ENCODE assay signal across 16 mouse cellular contexts in genomic region chr7:138246684-138247083, GRCm38 (mm10).
DNase-seq lines count a peak whose midpoint lies in the region; ATAC-seq and TF ChIP-seq lines count a peak whose summit lies in the region.
"Had no signal": no experiment of that assay in that cellular context is flagged by ENCODE, and none has a peak within 500 bp of the region (broad histone marks: within the 10 kb centered on the region; RNA-seq: fewer than 3 reads in every experiment).

No protein-coding gene starts in this region.

- H3K4me2 ChIP-seq in lung, embryonic 16.5 days (ENCODE audit: low read depth, low read length): no peak overlapping the region
- H3K4me2 ChIP-seq in embryonic facial prominence, embryonic 13.5 days: no peak overlapping the region
- no peak overlapping the region for H3K4me2 ChIP-seq in limb, embryonic 14.5 days (replicated peaks; ENCODE audit: low read depth, low read length, severe bottlenecking)
- H3K4me2 ChIP-seq: lung, embryonic 15.5 days; midbrain, embryonic 12.5 days had no signal

- no peaks in the 10 kb centered on the region for H3K27me3 ChIP-seq in lung, embryonic 16.5 days (ENCODE audit: control insufficient read depth, insufficient read depth, low read depth, low read length)
- no peaks in the 10 kb centered on the region for H3K27me3 ChIP-seq in embryonic facial prominence, embryonic 13.5 days
- H3K27me3 ChIP-seq in limb, embryonic 14.5 days (ENCODE audit: control insufficient read depth, insufficient read depth, low read length): no peaks in the 10 kb centered on the region
- H3K27me3 ChIP-seq: lung, embryonic 15.5 days; midbrain, embryonic 12.5 days; Patski had no signal

- no peak overlapping the region for H3K9ac ChIP-seq in lung, embryonic 16.5 days (ENCODE audit: low read length)
- H3K9ac ChIP-seq in embryonic facial prominence, embryonic 13.5 days: no peak overlapping the region
- H3K9ac ChIP-seq in limb, embryonic 14.5 days (ENCODE audit: low read depth, low read length, severe bottlenecking): no peak overlapping the region
- H3K9ac ChIP-seq: lung, embryonic 15.5 days; midbrain, embryonic 12.5 days had no signal

- peak; percentile 36; the same call in 1 of the 2 replicates for ATAC-seq in lung, embryonic 16.5 days (ENCODE audit: low read depth)
- ATAC-seq in embryonic facial prominence, embryonic 13.5 days (ENCODE audit: insufficient number of reproducible peaks, insufficient read depth, low FRiP score, low TSS enrichment, low read depth): 0 out of 2 replicates have a peak, but pooled peaks have one; percentile 59
- ATAC-seq in limb, embryonic 14.5 days (ENCODE audit: low FRiP score, low read depth): 0 out of 2 replicates have a peak, but pooled peaks have one; percentile 34
- ATAC-seq: hindbrain, embryonic 16.5 days; Patski had no signal

- TF ChIP-seq POLR2A in limb, embryonic 14.5 days (IDR thresholded peaks at IDR 0.05; ENCODE audit: borderline replicate concordance, extremely low read depth, insufficient read depth, insufficient read length): no peak

- H3K9me3 ChIP-seq in lung, embryonic 16.5 days (ENCODE audit: control insufficient read depth, low read length): no peaks in the 10 kb centered on the region
- no peaks in the 10 kb centered on the region; the same call in 1 of the 2 replicates for H3K9me3 ChIP-seq in embryonic facial prominence, embryonic 13.5 days
- no peaks in the 10 kb centered on the region for H3K9me3 ChIP-seq in limb, embryonic 14.5 days (ENCODE audit: control insufficient read depth, low read length)
- H3K9me3 ChIP-seq: lung, embryonic 15.5 days; midbrain, embryonic 12.5 days had no signal

- H3K36me3 ChIP-seq in lung, embryonic 16.5 days (ENCODE audit: control insufficient read depth, insufficient read depth, low read length): no peaks in the 10 kb centered on the region
- H3K36me3 ChIP-seq in embryonic facial prominence, embryonic 13.5 days: no peaks in the 10 kb centered on the region
- no peaks in the 10 kb centered on the region for H3K36me3 ChIP-seq in limb, embryonic 14.5 days (ENCODE audit: control insufficient read depth, insufficient read depth, low read length)
- H3K36me3 ChIP-seq: lung, embryonic 15.5 days; midbrain, embryonic 12.5 days had no signal

- 21% methylated on average over 2 of the region's 2 CpGs for WGBS in lung, embryonic 16.5 days
- WGBS in embryonic facial prominence, embryonic 13.5 days: 11% methylated on average over 2 of the region's 2 CpGs
- 12% methylated on average over 2 of the region's 2 CpGs for WGBS in limb, embryonic 14.5 days

- peaks cover 2% of the 10 kb centered on the region; the same call in 1 of the 2 replicates for H3K4me1 ChIP-seq in lung, embryonic 16.5 days (replicated peaks; ENCODE audit: control insufficient read depth, insufficient read depth, low read length)
- peaks cover 17% of the 10 kb centered on the region for H3K4me1 ChIP-seq in embryonic facial prominence, embryonic 13.5 days
- H3K4me1 ChIP-seq in limb, embryonic 14.5 days (ENCODE audit: control insufficient read depth, insufficient read depth, low read length): peaks cover 8% of the 10 kb centered on the region; the same call in 1 of the 2 replicates
- H3K4me1 ChIP-seq: lung, embryonic 15.5 days; midbrain, embryonic 12.5 days had no signal

- no peak overlapping the region for H3K27ac ChIP-seq in lung, embryonic 16.5 days (ENCODE audit: low read length)
- peak overlapping the region; percentile 48 for H3K27ac ChIP-seq in embryonic facial prominence, embryonic 13.5 days
- H3K27ac ChIP-seq in limb, embryonic 14.5 days (replicated peaks; ENCODE audit: low read depth, low read length): no peak overlapping the region
- H3K27ac ChIP-seq: lung, embryonic 15.5 days; midbrain, embryonic 12.5 days had no signal

- DNase-seq in cerebellum, postnatal 14 days: peak; percentile 39 to 48
- no peak for DNase-seq in cerebellum, adult 8-10 months
- DNase-seq in lung, postnatal 25 days (ENCODE audit: low spot score): no peak
- peak; percentile 27 for DNase-seq in limb, embryonic 14.5 days (ENCODE audit: low spot score)
- DNase-seq in MN1 (ENCODE audit: low spot score): no peak
- DNase-seq in kidney, postnatal 10 days: no peak
- DNase-seq: gastrocnemius, postnatal 10 days; kidney, adult 9 months; liver; right cerebral cortex, postnatal 14 days had no signal

- H3K4me3 ChIP-seq in lung, embryonic 16.5 days (ENCODE audit: low read length): no peak overlapping the region
- H3K4me3 ChIP-seq in embryonic facial prominence, embryonic 13.5 days: no peak overlapping the region
- H3K4me3 ChIP-seq in limb, embryonic 14.5 days (replicated peaks; ENCODE audit: low read length): no peak overlapping the region
- H3K4me3 ChIP-seq: lung, embryonic 15.5 days; midbrain, embryonic 12.5 days had no signal

Comparison
In these comparisons a context has a peak if more than half of its experiments do, and no peak if none do; other contexts are left out.
1. DNase-seq: peak in cerebellum, postnatal 14 days (2 of 2) and limb, embryonic 14.5 days (single experiment); none in cerebellum, adult 8-10 months (single experiment), lung, postnatal 25 days (single experiment), MN1 (single experiment) and kidney, postnatal 10 days (single experiment).
2. Peak in every context shown above with its lines, with median percentiles within 50 percentile points of each other: ATAC-seq.